Mouse (Mus musculus): ENCODE measurements at regions not wholly inside any gene's neighbourhood (a gene's known extent, or its start where the extent isn't known, plus 50 kb on each side); places are given as distances from the start of the nearest gene placed in this dataset.

GRCm38 (mm10) chr7:40362719-40363118 is 535.4 kb upstream of the Vstm2b start:
- Histone ChIP-seq H3K4me1 (replicated peaks; ENCODE audit: control insufficient read depth, insufficient read depth, low read length) (no peaks in the 10 kb centered on the region), H3K27ac (ENCODE audit: low read depth, low read length) (no peak overlapping the region), H3K4me3 (ENCODE audit: low read depth, low read length) (no peak overlapping the region), H3K4me2 (replicated peaks; ENCODE audit: low read depth, low read length) (no peak overlapping the region), H3K36me3 (ENCODE audit: control insufficient read depth, insufficient read depth, low read length) (no peaks in the 10 kb centered on the region), H3K27me3 (ENCODE audit: control insufficient read depth, insufficient read depth, low read length) (no peaks in the 10 kb centered on the region), H3K9me3 (ENCODE audit: control insufficient read depth, low read length) (no peaks in the 10 kb centered on the region), H3K9ac (ENCODE audit: low read depth, low read length) (no peak overlapping the region)
- ATAC-seq (ENCODE audit: low FRiP score) (peak; percentile 77), DNase-seq (ENCODE audit: low spot score) (peak; percentile 55)
- 14% methylated on average over 2 of the region's 2 CpGs for WGBS

GRCm38 (mm10) chr7:40372713-40373112 is 525.4 kb upstream of the Vstm2b start:
- ATAC-seq (ENCODE audit: low FRiP score): no peak

GRCm38 (mm10) chr7:40377839-40378238 is 520.3 kb upstream of the Vstm2b start:
- Histone ChIP-seq H3K4me3 (ENCODE audit: low read depth, low read length) (no peak overlapping the region), H3K4me2 (replicated peaks; ENCODE audit: low read depth, low read length) (no peak overlapping the region), H3K27ac (ENCODE audit: low read depth, low read length) (no peak overlapping the region), H3K9ac (ENCODE audit: low read depth, low read length) (no peak overlapping the region), H3K4me1 (replicated peaks; ENCODE audit: control insufficient read depth, insufficient read depth, low read length) (no peaks in the 10 kb centered on the region), H3K9me3 (ENCODE audit: control insufficient read depth, low read length) (no peaks in the 10 kb centered on the region), H3K27me3 (ENCODE audit: control insufficient read depth, insufficient read depth, low read length) (no peaks in the 10 kb centered on the region), H3K36me3 (ENCODE audit: control insufficient read depth, insufficient read depth, low read length) (no peaks in the 10 kb centered on the region)
- DNase-seq (ENCODE audit: low spot score) (no peak), ATAC-seq (ENCODE audit: low FRiP score) (no peak)
- WGBS: 66% methylated on average over 1 of the region's 1 CpGs

More at GRCm38 (mm10) chr7:40372713-40373112, 525.4 kb upstream of the Vstm2b start:
- H3K9ac ChIP-seq (ENCODE audit: low read depth, low read length): no peak overlapping the region
- no peaks in the 10 kb centered on the region for H3K4me1 ChIP-seq (replicated peaks; ENCODE audit: control insufficient read depth, insufficient read depth, low read length)
- no peaks in the 10 kb centered on the region for H3K27me3 ChIP-seq (ENCODE audit: control insufficient read depth, insufficient read depth, low read length)
- H3K9me3 ChIP-seq (ENCODE audit: control insufficient read depth, low read length): no peaks in the 10 kb centered on the region
- WGBS: 91% methylated on average over 2 of the region's 2 CpGs
- no peak overlapping the region for H3K4me3 ChIP-seq (ENCODE audit: low read depth, low read length)
- no peak overlapping the region for H3K27ac ChIP-seq (ENCODE audit: low read depth, low read length)
- H3K4me2 ChIP-seq (replicated peaks; ENCODE audit: low read depth, low read length): no peak overlapping the region
- no peaks in the 10 kb centered on the region for H3K36me3 ChIP-seq (ENCODE audit: control insufficient read depth, insufficient read depth, low read length)
- no peak for DNase-seq (ENCODE audit: low spot score)

GRCm38 (mm10) chr7:40381244-40381643 is 516.9 kb upstream of the Vstm2b start:
- no peaks in the 10 kb centered on the region for H3K27me3 ChIP-seq (ENCODE audit: control insufficient read depth, insufficient read depth, low read length)
- H3K4me1 ChIP-seq (replicated peaks; ENCODE audit: control insufficient read depth, insufficient read depth, low read length): no peaks in the 10 kb centered on the region
- DNase-seq (ENCODE audit: low spot score) (no peak), ATAC-seq (ENCODE audit: low FRiP score) (no peak)
- 92% methylated on average over 3 of the region's 3 CpGs for WGBS
- H3K4me2 ChIP-seq (replicated peaks; ENCODE audit: low read depth, low read length): no peak overlapping the region
- no peaks in the 10 kb centered on the region for H3K36me3 ChIP-seq (ENCODE audit: control insufficient read depth, insufficient read depth, low read length)
- H3K4me3 ChIP-seq (ENCODE audit: low read depth, low read length): no peak overlapping the region
- no peak overlapping the region for H3K27ac ChIP-seq (ENCODE audit: low read depth, low read length)
- no peak overlapping the region for H3K9ac ChIP-seq (ENCODE audit: low read depth, low read length)
- no peaks in the 10 kb centered on the region for H3K9me3 ChIP-seq (ENCODE audit: control insufficient read depth, low read length)

GRCm38 (mm10) chr7:40388152-40388551 is 510.0 kb upstream of the Vstm2b start:
- DNase-seq (ENCODE audit: low spot score) (no peak), ATAC-seq (ENCODE audit: low FRiP score) (no peak)
- H3K4me3 ChIP-seq (ENCODE audit: low read depth, low read length): no peak overlapping the region
- no peaks in the 10 kb centered on the region for H3K9me3 ChIP-seq (ENCODE audit: control insufficient read depth, low read length)
- no peak overlapping the region for H3K27ac ChIP-seq (ENCODE audit: low read depth, low read length)
- H3K4me2 ChIP-seq (replicated peaks; ENCODE audit: low read depth, low read length): no peak overlapping the region
- no peaks in the 10 kb centered on the region for H3K36me3 ChIP-seq (ENCODE audit: control insufficient read depth, insufficient read depth, low read length)
- H3K9ac ChIP-seq (ENCODE audit: low read depth, low read length): no peak overlapping the region
- no peaks in the 10 kb centered on the region for H3K27me3 ChIP-seq (ENCODE audit: control insufficient read depth, insufficient read depth, low read length)
- 96% methylated on average over 5 of the region's 5 CpGs for WGBS
- H3K4me1 ChIP-seq (replicated peaks; ENCODE audit: control insufficient read depth, insufficient read depth, low read length): 0 out of 2 replicates have a peak, but pooled peaks cover 3% of the 10 kb centered on the region

- Histone ChIP-seq H3K9ac (ENCODE audit: low read depth, low read length) (no peak overlapping the region), H3K4me3 (ENCODE audit: low read depth, low read length) (no peak overlapping the region), H3K27me3 (ENCODE audit: control insufficient read depth, insufficient read depth, low read length) (no peaks in the 10 kb centered on the region), H3K4me1 (replicated peaks; ENCODE audit: control insufficient read depth, insufficient read depth, low read length) (0 out of 2 replicates have a peak, but pooled peaks cover 3% of the 10 kb centered on the region), H3K36me3 (ENCODE audit: control insufficient read depth, insufficient read depth, low read length) (no peaks in the 10 kb centered on the region), H3K9me3 (ENCODE audit: control insufficient read depth, low read length) (no peaks in the 10 kb centered on the region), H3K4me2 (replicated peaks; ENCODE audit: low read depth, low read length) (no peak overlapping the region), H3K27ac (ENCODE audit: low read depth, low read length) (no peak overlapping the region)
- WGBS: 39% methylated on average over 3 of the region's 3 CpGs
- no peak for ATAC-seq (ENCODE audit: low FRiP score)
- DNase-seq (ENCODE audit: low spot score): no peak
Measured at GRCm38 (mm10) chr7:40389795-40390194, 508.3 kb upstream of the Vstm2b start.

- Histone ChIP-seq H3K4me2 (replicated peaks; ENCODE audit: low read depth, low read length) (no peak overlapping the region), H3K4me3 (ENCODE audit: low read depth, low read length) (no peak overlapping the region), H3K27ac (ENCODE audit: low read depth, low read length) (no peak overlapping the region), H3K9me3 (ENCODE audit: control insufficient read depth, low read length) (no peaks in the 10 kb centered on the region), H3K4me1 (replicated peaks; ENCODE audit: control insufficient read depth, insufficient read depth, low read length) (0 out of 2 replicates have a peak, but pooled peaks cover 3% of the 10 kb centered on the region), H3K9ac (ENCODE audit: low read depth, low read length) (no peak overlapping the region), H3K36me3 (ENCODE audit: control insufficient read depth, insufficient read depth, low read length) (no peaks in the 10 kb centered on the region), H3K27me3 (ENCODE audit: control insufficient read depth, insufficient read depth, low read length) (no peaks in the 10 kb centered on the region)
- ATAC-seq (ENCODE audit: low FRiP score) (peak; percentile 60), DNase-seq (ENCODE audit: low spot score) (peak; percentile 35)
- 12% methylated on average over 3 of the region's 3 CpGs for WGBS
Measured at GRCm38 (mm10) chr7:40390927-40391326, 507.2 kb upstream of the Vstm2b start.

- H3K9me3 ChIP-seq (ENCODE audit: control insufficient read depth, low read length): no peaks in the 10 kb centered on the region
- no peaks in the 10 kb centered on the region for H3K36me3 ChIP-seq (ENCODE audit: control insufficient read depth, insufficient read depth, low read length)
- H3K27ac ChIP-seq (ENCODE audit: low read depth, low read length): peak overlapping the region; percentile 69
- DNase-seq (ENCODE audit: low spot score) (peak; percentile 17), ATAC-seq (ENCODE audit: low FRiP score) (peak; percentile 62)
- H3K9ac ChIP-seq (ENCODE audit: low read depth, low read length): no peak overlapping the region
- H3K27me3 ChIP-seq (ENCODE audit: control insufficient read depth, insufficient read depth, low read length): no peaks in the 10 kb centered on the region
- H3K4me3 ChIP-seq (ENCODE audit: low read depth, low read length): no peak overlapping the region
- 64% methylated on average over 3 of the region's 3 CpGs for WGBS
- H3K4me2 ChIP-seq (replicated peaks; ENCODE audit: low read depth, low read length): no peak overlapping the region
- H3K4me1 ChIP-seq (replicated peaks; ENCODE audit: control insufficient read depth, insufficient read depth, low read length): 0 out of 2 replicates have a peak, but pooled peaks cover 3% of the 10 kb centered on the region
Measured at GRCm38 (mm10) chr7:40391626-40392025, 506.5 kb upstream of the Vstm2b start.

GRCm38 (mm10) chr7:40392207-40392606 is 505.9 kb upstream of the Vstm2b start:
- Histone ChIP-seq H3K4me2 (replicated peaks; ENCODE audit: low read depth, low read length) (no peak overlapping the region), H3K36me3 (ENCODE audit: control insufficient read depth, insufficient read depth, low read length) (no peaks in the 10 kb centered on the region), H3K27ac (ENCODE audit: low read depth, low read length) (0 out of 2 replicates have a peak overlapping the region, but pooled peaks have one; percentile 48), H3K9me3 (ENCODE audit: control insufficient read depth, low read length) (no peaks in the 10 kb centered on the region), H3K4me1 (replicated peaks; ENCODE audit: control insufficient read depth, insufficient read depth, low read length) (0 out of 2 replicates have a peak, but pooled peaks cover 3% of the 10 kb centered on the region), H3K9ac (ENCODE audit: low read depth, low read length) (no peak overlapping the region), H3K27me3 (ENCODE audit: control insufficient read depth, insufficient read depth, low read length) (no peaks in the 10 kb centered on the region), H3K4me3 (ENCODE audit: low read depth, low read length) (no peak overlapping the region)
- 27% methylated on average over 3 of the region's 3 CpGs for WGBS
- ATAC-seq (ENCODE audit: low FRiP score): peak; percentile 90
- DNase-seq (ENCODE audit: low spot score): peak; percentile 35

Measured in hindbrain, embryonic 11.5 days (tissue).